Mouse (Mus musculus) heart, postnatal 0 days (tissue): ENCODE data around the gene Prune2. TPM values are rescaled to one million over a fixed set of nuclear protein-coding genes. Genes with fewer than 3 reads are reported as not detected.
"Not testable (repeated sequence)": the region's sequence is repeated elsewhere in the genome, so short reads cannot be mapped to it uniquely, and the experiment has no call there.

Experiments
- ATAC-seq: fragments of 200-750 bp; cut with Nextera tagmentation; 2 replicates; pipeline ENCODE4 v1.8.0; 2017; ENCODE audit warnings: low read depth, moderate number of reproducible peaks, moderate library complexity; ENCODE audit not compliant: insufficient read depth
- DNase-seq: peaks from one replicate; pipeline ENCODE4 v3.0.0-alpha.2; 2016; ENCODE audit warnings: low spot score
- H3K27ac ChIP-seq: fragments of 300-500 bp; sonication (generic); 2 replicates; pipeline ENCODE4 v1.5.1; 2014; ENCODE audit warnings: low read depth, mild to moderate bottlenecking
- H3K27me3 ChIP-seq: fragments of 300-500 bp; sonication (generic); 2 replicates; pipeline ENCODE4 v1.6.1; 2014; ENCODE audit warnings: low read length, mixed read lengths; ENCODE audit not compliant: control insufficient read depth, insufficient read depth
- H3K36me3 ChIP-seq: fragments of 300-500 bp; sonication (generic); replicated peaks from 2 replicates; pipeline ENCODE4 v1.6.1; 2014; ENCODE audit warnings: low read length, mixed read lengths; ENCODE audit not compliant: control insufficient read depth, insufficient read depth
- H3K4me1 ChIP-seq: fragments of 300-500 bp; sonication (generic); 2 replicates; pipeline ENCODE4 v1.6.1; 2014; ENCODE audit warnings: antibody characterized with exemption; ENCODE audit not compliant: control insufficient read depth, insufficient read depth
- H3K4me2 ChIP-seq: fragments of 300-500 bp; sonication (generic); 2 replicates; pipeline ENCODE4 v1.6.1; 2014; ENCODE audit warnings: low read depth, mild to moderate bottlenecking, low read length, moderate library complexity
- H3K4me3 ChIP-seq: fragments of 300-500 bp; sonication (generic); 2 replicates; pipeline ENCODE4 v1.5.1; 2014; ENCODE audit warnings: low read depth, low read length
- H3K9ac ChIP-seq: fragments of 300-500 bp; sonication (generic); replicated peaks from 2 replicates; pipeline ENCODE4 v1.6.1; 2014; ENCODE audit warnings: low read depth, low read length, mixed read lengths
- H3K9me3 ChIP-seq: fragments of 300-500 bp; sonication (generic); replicated peaks from 2 replicates; pipeline ENCODE4 v1.6.1; 2016; ENCODE audit warnings: low read length; ENCODE audit not compliant: control insufficient read depth
- CTCF ChIP-seq: IDR thresholded peaks from 2 replicates; pipeline ENCODE4 v1.5.1; 2016; ENCODE audit warnings: antibody characterized with exemption, control low read depth, low read depth
- EP300 ChIP-seq: IDR thresholded peaks from 2 replicates; pipeline ENCODE4 v1.6.1; 2016; ENCODE audit warnings: antibody characterized with exemption, low read depth
- WGBS: fragments of 180-500 bp; shearing (Covaris S2); extraction: QIAGEN DNeasy Blood & Tissue Kit; methylation state at CpG from one replicate; pipeline ENCODE4 v1.1.7; 2014; 5-methylcytosine and 5-hydroxymethylcytosine counted together
- polyA plus RNA-seq: library from polyadenylated mRNA; unstranded; fragments of >200 nt; fragmentation: Nextera tagmentation; extraction: Ambion mirVana; gene quantifications from 2 replicates; pipeline ENCODE4 v1.2.1, GENCODE M21; 2015
- total RNA-seq: library from RNA; depleted of rRNA; stranded (reverse); fragments of >200 nt; gene quantifications from 2 replicates; pipeline ENCODE4 v1.2.3, GENCODE M21; 2014; ENCODE audit warnings: low replicate concordance

Prune2 gene
- total and polyA plus RNA-seq, 2 experiments from 2014 or later: 4.6 to 10.5 TPM

GRCm38 (mm10) chr19:17169746-17170145 is 213.8 kb downstream of the Prune2 start:
- no peak overlapping the region for H3K9ac ChIP-seq
- no peak for TF ChIP-seq CTCF
- no peak for TF ChIP-seq EP300
- ATAC-seq (no peak), DNase-seq (no peak)
- H3K9me3 ChIP-seq: no peaks in the 10 kb centered on the region
- WGBS: 77% methylated on average over 10 of the region's 10 CpGs
- no peaks in the 10 kb centered on the region for H3K4me1 ChIP-seq
- H3K36me3 ChIP-seq: no peaks in the 10 kb centered on the region
- no peaks in the 10 kb centered on the region for H3K27me3 ChIP-seq
- H3K4me2 ChIP-seq: no peak overlapping the region
- H3K27ac ChIP-seq: no peak overlapping the region
- no peak overlapping the region for H3K4me3 ChIP-seq

GRCm38 (mm10) chr19:17174501-17174900 is 218.6 kb downstream of the Prune2 start:
- not testable (repeated sequence) for H3K36me3 ChIP-seq, H3K4me1 ChIP-seq, H3K27ac ChIP-seq, DNase-seq, H3K9ac ChIP-seq, H3K4me2 ChIP-seq, H3K9me3 ChIP-seq, ATAC-seq, H3K27me3 ChIP-seq, H3K4me3 ChIP-seq
- WGBS: 89% methylated on average over 2 of the region's 2 CpGs

GRCm38 (mm10) chr19:17180506-17180905 is 224.6 kb downstream of the Prune2 start:
- no peak for TF ChIP-seq EP300
- no peak for TF ChIP-seq CTCF
- Histone ChIP-seq H3K27ac (no peak overlapping the region), H3K4me2 (no peak overlapping the region), H3K9ac (no peak overlapping the region), H3K4me1 (peaks cover 2% of the 10 kb centered on the region; the same call in 1 of the 2 replicates), H3K9me3 (no peaks in the 10 kb centered on the region), H3K27me3 (no peaks in the 10 kb centered on the region), H3K4me3 (no peak overlapping the region), H3K36me3 (no peaks in the 10 kb centered on the region)
- WGBS: 25% methylated on average over 4 of the region's 4 CpGs
- peak; percentile 75; the same call in 1 of the 2 replicates for ATAC-seq
- DNase-seq: peak; percentile 22

GRCm38 (mm10) chr19:17194730-17195129 is 238.8 kb downstream of the Prune2 start:
- WGBS: 81% methylated on average over 5 of the region's 5 CpGs
- no peak for DNase-seq
- H3K4me2 ChIP-seq: no peak overlapping the region
- H3K4me1 ChIP-seq: peaks cover 8% of the 10 kb centered on the region; the same call in 1 of the 2 replicates
- H3K36me3 ChIP-seq: no peaks in the 10 kb centered on the region
- H3K27me3 ChIP-seq: no peaks in the 10 kb centered on the region
- H3K4me3 ChIP-seq: no peak overlapping the region
- no peak overlapping the region for H3K9ac ChIP-seq
- ATAC-seq: no peak
- H3K9me3 ChIP-seq: no peaks in the 10 kb centered on the region
- H3K27ac ChIP-seq: no peak overlapping the region
- TF ChIP-seq EP300: no peak
- TF ChIP-seq CTCF: no peak

- no peak overlapping the region for H3K9ac ChIP-seq
- 10% methylated on average over 8 of the region's 8 CpGs for WGBS
- TF ChIP-seq EP300 (no peak), CTCF (no peak)
- H3K4me3 ChIP-seq: no peak overlapping the region
- H3K4me2 ChIP-seq: no peak overlapping the region
- no peaks in the 10 kb centered on the region for H3K9me3 ChIP-seq
- no peaks in the 10 kb centered on the region for H3K36me3 ChIP-seq
- no peaks in the 10 kb centered on the region for H3K27me3 ChIP-seq
- H3K4me1 ChIP-seq: peaks cover 8% of the 10 kb centered on the region; the same call in 1 of the 2 replicates
- ATAC-seq (peak; percentile 68), DNase-seq (peak; percentile 35)
- no peak overlapping the region for H3K27ac ChIP-seq
These were observed 243.1 kb downstream of the Prune2 start for GRCm38 (mm10) chr19:17199059-17199458.

- Histone ChIP-seq H3K9ac (no peak overlapping the region), H3K4me2 (no peak overlapping the region), H3K9me3 (no peaks in the 10 kb centered on the region), H3K27ac (no peak overlapping the region), H3K4me3 (no peak overlapping the region), H3K27me3 (no peaks in the 10 kb centered on the region), H3K4me1 (no peaks in the 10 kb centered on the region), H3K36me3 (no peaks in the 10 kb centered on the region)
- no peak for ATAC-seq
- 83% methylated on average over 7 of the region's 7 CpGs for WGBS
- TF ChIP-seq EP300 (no peak), CTCF (no peak)
- DNase-seq: no peak
These were observed 251.2 kb downstream of the Prune2 start for GRCm38 (mm10) chr19:17207141-17207540.
